Mouse (Mus musculus): ENCODE results near the gene Proser1.

GRCm38 (mm10) chr3:53467356-53467755 lies 3.9 kb downstream of the Proser1 start:
- TF ChIP-seq CTCF (conservative IDR thresholded peaks at IDR 0.05; ENCODE audit: insufficient read depth, insufficient read length, low read depth, low read length) (no peak), POLR2A (IDR thresholded peaks at IDR 0.05; ENCODE audit: low read depth, low read length) (no peak)

Measured in kidney, adult 2 months (tissue).